Mouse (Mus musculus): Measurements from ENCODE around the gene Apba1.
A peak's percentile ranks its signal among the peaks of the same experiment; 100 is the strongest.

Apba1 gene

GRCm38 (mm10) chr19:23806796-23807195 is 48.1 kb downstream of the Apba1 start:
- no peak for DNase-seq (ENCODE audit: low read depth, low spot score)

- DNase-seq (ENCODE audit: low read depth, low spot score) = no peak
Observed at GRCm38 (mm10) chr19:23807371-23807770, 48.7 kb downstream of the Apba1 start.

GRCm38 (mm10) chr19:23809236-23809635 is 50.5 kb downstream of the Apba1 start:
- no peak for DNase-seq (ENCODE audit: low read depth, low spot score)

DNA sequence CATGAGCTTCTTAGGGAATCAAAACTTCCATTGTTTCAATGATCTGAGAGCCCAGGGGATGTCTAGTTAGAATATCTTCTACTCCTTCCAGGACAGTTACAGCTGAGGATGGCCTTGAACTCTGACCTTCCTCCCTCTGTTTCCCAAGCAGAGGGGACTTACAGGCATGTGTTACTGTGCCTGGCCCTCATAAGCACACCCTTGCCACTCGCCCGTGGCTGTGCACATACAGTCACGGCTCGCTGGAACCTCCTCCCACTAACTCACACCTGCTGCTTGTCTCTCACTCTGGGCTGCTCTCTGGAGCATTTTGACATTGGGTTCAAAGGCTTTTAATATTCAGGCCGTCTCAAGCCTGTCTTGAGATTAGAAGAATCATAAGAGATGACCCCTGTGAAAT is 51.8 kb downstream of the Apba1 start:
- DNase-seq (ENCODE audit: low read depth, low spot score) = no peak

DNA sequence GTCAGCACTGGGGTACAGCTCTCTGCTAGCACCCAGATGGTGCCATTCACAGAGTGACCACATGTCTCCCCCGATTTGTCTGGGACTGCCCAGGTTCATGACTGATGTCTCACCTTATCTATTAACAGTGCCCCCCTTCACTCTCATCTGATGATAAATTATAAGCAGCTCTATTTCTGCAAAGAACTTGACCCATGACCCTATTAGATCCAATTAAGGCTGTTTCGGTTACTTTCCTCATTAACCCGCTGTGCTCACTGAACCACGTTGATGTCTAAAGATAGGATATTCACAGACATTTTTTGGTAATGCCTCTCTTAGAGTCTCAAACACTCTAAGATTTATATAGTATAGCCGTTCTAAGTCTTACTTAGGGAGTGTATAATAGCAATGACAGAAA is 52.3 kb downstream of the Apba1 start:
- no peak for DNase-seq (ENCODE audit: low read depth, low spot score)

- DNase-seq (ENCODE audit: low read depth, low spot score) = no peak
Observed at GRCm38 (mm10) chr19:23816762-23817161, 58.1 kb downstream of the Apba1 start.

GRCm38 (mm10) chr19:23817196-23817595 is 58.5 kb downstream of the Apba1 start:
- DNase-seq (ENCODE audit: low read depth, low spot score) = no peak

GRCm38 (mm10) chr19:23819882-23820281 is 61.2 kb downstream of the Apba1 start:
- DNase-seq (ENCODE audit: low read depth, low spot score) = no peak

DNA sequence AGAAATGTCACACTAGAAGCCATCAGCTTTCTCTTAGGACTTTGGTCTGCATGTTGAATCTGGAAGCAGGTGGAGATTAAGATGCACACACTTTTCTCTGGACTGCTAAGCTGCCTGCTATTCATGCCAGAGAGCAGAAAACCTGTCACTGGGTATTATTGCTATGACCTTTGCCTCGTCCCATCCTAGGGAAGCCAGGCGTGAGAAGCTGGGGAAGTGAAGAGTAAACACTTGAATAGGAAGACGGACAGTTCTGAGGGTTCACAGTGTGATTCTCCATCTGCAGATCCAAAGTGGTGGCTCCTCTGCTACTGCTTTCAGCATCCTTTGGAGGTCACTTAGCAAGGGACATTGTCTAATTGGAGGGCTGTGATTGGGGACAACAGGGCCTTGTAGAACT is 63.8 kb downstream of the Apba1 start:
- no peak for DNase-seq (ENCODE audit: low read depth, low spot score)

DNA sequence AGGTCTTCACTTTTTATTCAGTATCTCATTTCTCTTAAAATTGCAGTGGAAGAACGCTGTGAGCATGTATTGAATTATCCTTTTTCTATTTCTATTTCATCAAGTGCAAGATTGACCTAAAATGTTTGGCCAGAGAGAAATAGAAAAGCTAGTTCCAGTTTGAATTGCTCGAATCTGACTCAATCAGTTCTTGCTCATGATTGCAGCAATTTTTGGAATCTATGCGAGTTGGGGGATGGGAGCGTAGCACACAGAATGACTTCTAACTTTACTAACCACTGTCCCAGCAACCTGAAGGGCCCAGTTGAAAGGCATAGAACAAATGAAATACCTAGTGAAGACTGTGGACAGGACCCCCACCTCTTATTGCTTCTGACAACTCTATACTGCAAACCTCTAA is 64.8 kb downstream of the Apba1 start:
- DNase-seq (ENCODE audit: low read depth, low spot score) = no peak

DNA sequence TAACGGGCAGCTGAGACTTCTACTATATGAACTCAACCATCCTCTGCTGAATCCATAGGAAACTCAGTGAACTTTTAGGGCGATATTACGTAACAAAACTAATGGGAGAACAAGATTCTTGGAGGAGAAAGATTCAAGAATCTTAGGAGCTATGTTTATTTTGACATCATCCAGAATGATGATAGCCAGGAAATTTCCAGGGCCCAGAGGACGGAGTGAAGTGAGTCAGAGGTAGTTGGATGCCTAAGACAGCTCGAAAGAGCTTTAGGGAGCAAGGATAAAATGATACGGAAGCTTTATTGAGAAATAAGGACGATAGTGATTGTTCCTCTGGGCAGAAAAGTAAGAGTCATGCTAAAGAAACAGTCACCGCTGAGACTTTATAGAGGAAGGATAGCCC is 67.6 kb downstream of the Apba1 start:
- no peak for DNase-seq (ENCODE audit: low read depth, low spot score)

GRCm38 (mm10) chr19:23830761-23831160 is 72.1 kb downstream of the Apba1 start:
- DNase-seq (ENCODE audit: low read depth, low spot score) = no peak

GRCm38 (mm10) chr19:23833685-23834682 is 75.3 kb downstream of the Apba1 start:
- no peak for DNase-seq (ENCODE audit: low read depth, low spot score)

DNA sequence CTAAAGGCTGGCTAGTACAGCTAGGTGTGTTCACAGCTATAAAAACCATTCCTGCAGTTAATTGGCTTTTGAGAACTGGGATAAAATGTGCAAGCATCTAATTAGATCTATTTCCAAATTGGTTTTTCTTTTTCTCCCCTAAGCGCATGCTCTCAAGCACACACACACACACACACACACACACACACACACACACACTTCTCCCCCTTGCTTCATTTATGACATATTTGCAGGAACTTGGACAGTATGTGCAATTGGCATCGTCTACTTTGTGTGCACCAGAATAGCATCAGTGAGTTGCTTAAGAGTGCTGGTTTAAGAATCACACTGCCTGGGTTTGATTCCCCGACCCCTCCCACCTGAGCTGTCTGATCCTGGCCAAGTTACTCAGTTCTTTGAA is 76.0 kb downstream of the Apba1 start:
- no peak for DNase-seq (ENCODE audit: low read depth, low spot score)

- no peak for DNase-seq (ENCODE audit: low read depth, low spot score)
Observed at GRCm38 (mm10) chr19:23855832-23856231, 97.1 kb downstream of the Apba1 start.

GRCm38 (mm10) chr19:23858091-23858490 is 99.4 kb downstream of the Apba1 start:
- DNase-seq (ENCODE audit: low read depth, low spot score) = no peak

DNA sequence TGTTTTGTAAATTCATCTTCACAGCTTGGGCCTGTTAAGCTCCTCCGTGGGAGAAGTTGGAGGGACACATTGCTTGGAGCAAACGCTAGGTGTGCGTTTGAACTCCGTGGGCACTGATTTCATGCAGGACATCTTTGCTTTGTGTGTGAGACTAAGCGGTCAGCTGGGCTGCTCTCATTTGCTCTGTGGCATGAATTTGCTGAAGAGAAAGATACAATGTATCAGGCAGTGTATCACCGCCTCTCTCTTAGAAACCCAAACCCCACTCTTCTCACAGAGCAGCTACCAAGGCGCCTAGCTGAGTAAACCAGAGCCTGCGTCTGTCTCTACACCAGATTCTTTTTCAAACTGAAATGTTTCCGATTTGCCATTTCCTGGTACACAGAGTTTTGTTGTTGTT is 100.1 kb downstream of the Apba1 start:
- no peak for DNase-seq (ENCODE audit: low read depth, low spot score)

DNA sequence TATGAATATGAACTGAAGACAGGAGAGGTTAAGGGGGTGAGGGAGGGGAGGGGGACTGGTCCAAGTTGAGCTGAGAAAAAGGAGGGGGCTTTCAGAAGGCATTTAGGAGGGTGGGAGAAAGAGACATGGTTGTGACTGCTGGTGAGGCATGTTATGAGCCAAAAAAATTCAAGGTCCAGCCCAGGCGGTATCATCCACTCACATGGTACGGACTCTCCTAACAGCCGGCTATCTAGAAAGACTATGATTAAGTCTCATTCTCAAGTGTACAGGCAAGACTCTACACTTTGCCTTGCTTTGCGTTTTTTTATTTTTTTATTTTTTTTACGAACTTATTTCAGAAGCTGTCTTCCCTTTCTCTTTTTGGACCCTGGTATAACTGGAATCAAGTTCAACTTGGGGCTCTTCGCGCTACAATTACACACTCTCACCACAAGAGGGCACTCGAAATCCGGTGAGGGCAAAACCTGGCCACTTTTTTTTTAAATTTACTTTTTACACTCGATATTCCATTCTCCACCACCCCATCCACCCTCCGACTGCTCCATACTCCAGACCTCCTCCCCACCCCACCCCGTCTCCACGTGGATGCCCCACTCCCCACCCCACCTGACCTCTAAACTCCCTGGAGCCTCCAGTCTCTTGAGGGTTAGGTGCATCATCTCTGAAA is 101.6 kb downstream of the Apba1 start:
- peak; percentile 9 for DNase-seq (ENCODE audit: low read depth, low spot score)

GRCm38 (mm10) chr19:23862736-23863135 is 104.0 kb downstream of the Apba1 start:
- DNase-seq (ENCODE audit: low read depth, low spot score) = no peak

- DNase-seq (ENCODE audit: low read depth, low spot score) = no peak
Observed at GRCm38 (mm10) chr19:23863959-23864358, 105.3 kb downstream of the Apba1 start.

GRCm38 (mm10) chr19:23866045-23866444 is 107.4 kb downstream of the Apba1 start:
- DNase-seq (ENCODE audit: low read depth, low spot score) = no peak

- no peak for DNase-seq (ENCODE audit: low read depth, low spot score)
Observed at GRCm38 (mm10) chr19:23867052-23867451, 108.4 kb downstream of the Apba1 start.

GRCm38 (mm10) chr19:23867589-23867988 is 108.9 kb downstream of the Apba1 start:
- DNase-seq (ENCODE audit: low read depth, low spot score) = no peak
